Mouse (Mus musculus) myocyte (in vitro differentiated cells): ENCODE results near the gene Prkn.

Experiments
- MAX ChIP-seq: IDR thresholded peaks from one replicate; pipeline ENCODE4 v1.6.1; 2011; ENCODE audit warnings: low read depth, mild to moderate bottlenecking, control low read depth
- SRF ChIP-seq: IDR thresholded peaks from one replicate; pipeline ENCODE4 v1.6.1; 2011; ENCODE audit warnings: low read depth; ENCODE audit not compliant: control insufficient read depth, insufficient read length

DNA sequence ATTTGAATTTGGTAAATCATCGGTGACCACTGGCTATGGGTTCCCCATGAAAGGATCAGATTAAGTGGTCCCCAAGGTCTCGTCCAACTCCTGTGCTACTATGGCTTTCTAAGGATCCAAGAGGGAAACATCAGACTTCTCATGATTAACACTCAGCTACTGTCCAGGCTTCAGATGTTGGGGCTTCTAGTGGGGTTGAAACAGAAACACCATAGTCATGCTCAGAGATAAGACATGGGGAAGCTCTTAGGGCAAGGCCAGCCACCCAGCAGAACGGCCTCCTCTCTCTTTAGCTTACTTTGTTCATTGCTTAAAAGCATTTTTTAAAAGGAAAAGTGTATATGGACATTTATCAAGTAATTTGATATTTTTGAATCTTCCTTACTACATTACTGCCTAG, 929.3 kb downstream of the Prkn start:
- no peak for TF ChIP-seq MAX
- TF ChIP-seq SRF: no peak
